Mouse (Mus musculus): ENCODE results near the gene Gm10447. TPM values are rescaled to one million over a fixed set of nuclear protein-coding genes. Genes with fewer than 3 reads are reported as not detected.

Gene Gm10447
- polyA plus RNA-seq, 1 experiment from 2014 or later: not detected

- no peak overlapping the region for H3K27ac ChIP-seq (ENCODE audit: low read depth, low read length)
- no peak overlapping the region for H3K4me3 ChIP-seq (ENCODE audit: low read length)
- no peak for ATAC-seq (ENCODE audit: low FRiP score, low TSS enrichment)
- H3K27me3 ChIP-seq (ENCODE audit: control insufficient read depth, insufficient read depth, low read length): peaks cover 47% of the 10 kb centered on the region
- WGBS: 78% methylated on average over 4 of the region's 4 CpGs
- H3K36me3 ChIP-seq (ENCODE audit: control insufficient read depth, insufficient read depth, low read length): no peaks in the 10 kb centered on the region
- H3K9me3 ChIP-seq (ENCODE audit: control insufficient read depth, low read length): peaks cover 5% of the 10 kb centered on the region; the same call in 1 of the 2 replicates
- H3K4me2 ChIP-seq (replicated peaks; ENCODE audit: low read depth, low read length): no peak overlapping the region
- peaks cover 9% of the 10 kb centered on the region; the same call in 1 of the 2 replicates for H3K4me1 ChIP-seq (ENCODE audit: control insufficient read depth, insufficient read depth, low read length)
- no peak overlapping the region for H3K9ac ChIP-seq (ENCODE audit: low read depth, low read length)
Observed at GRCm38 (mm10) chr11:53481088-53481730, 24.3 kb upstream of the Gm10447 start.

GRCm38 (mm10) chr11:53479783-53480301, 22.9 kb upstream of the Gm10447 start, which contains the start of the genes Gm9945 and Sowaha:
TSS of gene Gm9945 (plus strand) at chr11:53480166.
TSS of gene Sowaha (minus strand) at chr11:53480274.
- H3K27me3 ChIP-seq (ENCODE audit: control insufficient read depth, insufficient read depth, low read length): peaks cover 47% of the 10 kb centered on the region
- H3K4me2 ChIP-seq (replicated peaks; ENCODE audit: low read depth, low read length): peak within 1 kb of the TSS; percentile 67
- no peaks in the 10 kb centered on the region for H3K36me3 ChIP-seq (ENCODE audit: control insufficient read depth, insufficient read depth, low read length)
- peak within 1 kb of the TSS; percentile 42 for H3K4me3 ChIP-seq (ENCODE audit: low read length)
- ATAC-seq (ENCODE audit: low FRiP score, low TSS enrichment): peak; percentile 66
- H3K27ac ChIP-seq (ENCODE audit: low read depth, low read length): no peak within 1 kb of the TSS
- H3K9ac ChIP-seq (ENCODE audit: low read depth, low read length): peak within 1 kb of the TSS; percentile 50
- H3K4me1 ChIP-seq (ENCODE audit: control insufficient read depth, insufficient read depth, low read length): peaks cover 9% of the 10 kb centered on the region; the same call in 1 of the 2 replicates
- 2% methylated on average over 40 of the region's 40 CpGs for WGBS
- H3K9me3 ChIP-seq (ENCODE audit: control insufficient read depth, low read length): peaks cover 5% of the 10 kb centered on the region; the same call in 1 of the 2 replicates

DNA sequence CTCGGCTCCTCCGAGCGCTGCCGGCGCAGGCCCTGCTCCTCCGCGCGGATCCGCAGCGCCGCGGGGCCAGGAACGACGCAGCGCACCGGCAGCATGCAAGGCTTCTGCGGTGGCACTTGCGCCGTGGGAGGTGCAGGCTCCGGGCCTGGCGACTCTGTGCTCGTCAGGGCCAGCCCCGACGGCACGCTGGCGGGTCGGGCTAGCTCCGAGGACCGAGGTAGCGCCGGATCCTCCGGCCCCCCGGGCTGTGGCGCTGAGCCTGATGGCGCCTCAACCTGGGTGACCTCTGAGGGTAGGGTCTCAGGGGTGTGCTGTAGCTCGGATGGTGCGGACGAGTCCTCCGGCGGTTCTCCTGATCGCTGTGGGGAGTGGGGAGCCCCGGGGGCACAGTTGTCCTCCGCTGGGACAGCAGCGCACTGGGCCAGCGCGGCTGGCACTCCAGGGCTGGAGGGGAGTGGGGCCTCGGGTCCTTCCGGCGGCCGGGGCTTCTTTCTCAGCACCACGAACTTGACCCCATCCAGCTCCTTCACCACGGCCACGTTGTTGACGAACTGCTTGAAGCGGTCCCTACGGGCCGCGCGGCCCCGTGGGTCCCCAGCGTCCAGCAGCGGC, 22.4 kb upstream of the Gm10447 start:
- 2% methylated on average over 43 of the region's 62 CpGs for WGBS
- H3K27me3 ChIP-seq (ENCODE audit: control insufficient read depth, insufficient read depth, low read length): peaks cover 47% of the 10 kb centered on the region
- H3K4me1 ChIP-seq (ENCODE audit: control insufficient read depth, insufficient read depth, low read length): peaks cover 9% of the 10 kb centered on the region; the same call in 1 of the 2 replicates
- peak overlapping the region; percentile 67 for H3K4me2 ChIP-seq (replicated peaks; ENCODE audit: low read depth, low read length)
- no peaks in the 10 kb centered on the region for H3K36me3 ChIP-seq (ENCODE audit: control insufficient read depth, insufficient read depth, low read length)
- peaks cover 5% of the 10 kb centered on the region; the same call in 1 of the 2 replicates for H3K9me3 ChIP-seq (ENCODE audit: control insufficient read depth, low read length)
- peak; percentile 37; the same call in 1 of the 2 replicates for ATAC-seq (ENCODE audit: low FRiP score, low TSS enrichment)
- peak overlapping the region; percentile 50 for H3K9ac ChIP-seq (ENCODE audit: low read depth, low read length)
- no peak overlapping the region for H3K27ac ChIP-seq (ENCODE audit: low read depth, low read length)
- peak overlapping the region; percentile 42 for H3K4me3 ChIP-seq (ENCODE audit: low read length)

GRCm38 (mm10) chr11:53478383-53479170, 21.7 kb upstream of the Gm10447 start:
- Histone ChIP-seq H3K4me1 (ENCODE audit: control insufficient read depth, insufficient read depth, low read length) (peaks cover 9% of the 10 kb centered on the region; the same call in 1 of the 2 replicates), H3K9ac (ENCODE audit: low read depth, low read length) (peak overlapping the region; percentile 50), H3K4me3 (ENCODE audit: low read length) (peak overlapping the region; percentile 42), H3K9me3 (ENCODE audit: control insufficient read depth, low read length) (peaks cover 5% of the 10 kb centered on the region; the same call in 1 of the 2 replicates), H3K27me3 (ENCODE audit: control insufficient read depth, insufficient read depth, low read length) (peaks cover 48% of the 10 kb centered on the region), H3K4me2 (replicated peaks; ENCODE audit: low read depth, low read length) (peak overlapping the region; percentile 67), H3K36me3 (ENCODE audit: control insufficient read depth, insufficient read depth, low read length) (no peaks in the 10 kb centered on the region), H3K27ac (ENCODE audit: low read depth, low read length) (no peak overlapping the region)
- peak; percentile 71 for ATAC-seq (ENCODE audit: low FRiP score, low TSS enrichment)
- 5% methylated on average over 79 of the region's 79 CpGs for WGBS

GRCm38 (mm10) chr11:53477833-53478232, 20.9 kb upstream of the Gm10447 start:
- ATAC-seq (ENCODE audit: low FRiP score, low TSS enrichment): no peak
- no peak overlapping the region for H3K4me3 ChIP-seq (ENCODE audit: low read length)
- WGBS: 30% methylated on average over 7 of the region's 7 CpGs
- no peak overlapping the region for H3K9ac ChIP-seq (ENCODE audit: low read depth, low read length)
- H3K4me1 ChIP-seq (ENCODE audit: control insufficient read depth, insufficient read depth, low read length): peaks cover 9% of the 10 kb centered on the region; the same call in 1 of the 2 replicates
- peaks cover 50% of the 10 kb centered on the region for H3K27me3 ChIP-seq (ENCODE audit: control insufficient read depth, insufficient read depth, low read length)
- no peak overlapping the region for H3K4me2 ChIP-seq (replicated peaks; ENCODE audit: low read depth, low read length)
- no peaks in the 10 kb centered on the region for H3K36me3 ChIP-seq (ENCODE audit: control insufficient read depth, insufficient read depth, low read length)
- H3K9me3 ChIP-seq (ENCODE audit: control insufficient read depth, low read length): peaks cover 5% of the 10 kb centered on the region; the same call in 1 of the 2 replicates
- H3K27ac ChIP-seq (ENCODE audit: low read depth, low read length): no peak overlapping the region

DNA sequence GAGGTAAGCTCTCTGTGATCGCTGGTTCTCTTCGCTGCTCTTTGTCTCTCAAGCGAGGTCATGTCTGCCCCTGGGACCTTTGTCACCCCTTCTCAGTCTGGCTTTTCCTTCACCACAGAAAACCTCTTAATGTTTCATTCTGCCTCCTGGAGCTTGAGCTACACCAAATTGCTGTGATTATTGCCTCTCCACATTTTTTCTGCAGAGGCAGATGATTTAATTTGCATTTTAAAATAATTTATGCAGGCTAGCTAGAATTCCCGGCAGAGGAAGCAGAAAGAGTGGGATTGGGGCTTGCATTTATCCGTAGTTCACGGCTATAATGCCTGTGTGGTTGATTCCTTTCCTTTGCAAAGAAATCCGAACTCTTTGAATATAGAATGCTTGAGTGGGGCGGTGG, 18.7 kb upstream of the Gm10447 start:
- no peak overlapping the region for H3K4me3 ChIP-seq (ENCODE audit: low read length)
- H3K4me2 ChIP-seq (replicated peaks; ENCODE audit: low read depth, low read length): no peak overlapping the region
- ATAC-seq (ENCODE audit: low FRiP score, low TSS enrichment): no peak
- peaks cover 13% of the 10 kb centered on the region; the same call in 1 of the 2 replicates for H3K4me1 ChIP-seq (ENCODE audit: control insufficient read depth, insufficient read depth, low read length)
- H3K9ac ChIP-seq (ENCODE audit: low read depth, low read length): no peak overlapping the region
- H3K36me3 ChIP-seq (ENCODE audit: control insufficient read depth, insufficient read depth, low read length): no peaks in the 10 kb centered on the region
- H3K27ac ChIP-seq (ENCODE audit: low read depth, low read length): no peak overlapping the region
- peaks cover 48% of the 10 kb centered on the region for H3K27me3 ChIP-seq (ENCODE audit: control insufficient read depth, insufficient read depth, low read length)
- WGBS: 32% methylated on average over 8 of the region's 8 CpGs
- H3K9me3 ChIP-seq (ENCODE audit: control insufficient read depth, low read length): peaks cover 5% of the 10 kb centered on the region; the same call in 1 of the 2 replicates

GRCm38 (mm10) chr11:53472709-53473108, 15.8 kb upstream of the Gm10447 start:
- Histone ChIP-seq H3K4me2 (replicated peaks; ENCODE audit: low read depth, low read length) (no peak overlapping the region), H3K36me3 (ENCODE audit: control insufficient read depth, insufficient read depth, low read length) (no peaks in the 10 kb centered on the region), H3K9ac (ENCODE audit: low read depth, low read length) (no peak overlapping the region), H3K4me1 (ENCODE audit: control insufficient read depth, insufficient read depth, low read length) (peaks cover 5% of the 10 kb centered on the region; the same call in 1 of the 2 replicates), H3K9me3 (ENCODE audit: control insufficient read depth, low read length) (no peaks in the 10 kb centered on the region), H3K4me3 (ENCODE audit: low read length) (no peak overlapping the region), H3K27me3 (ENCODE audit: control insufficient read depth, insufficient read depth, low read length) (peaks cover 24% of the 10 kb centered on the region), H3K27ac (ENCODE audit: low read depth, low read length) (no peak overlapping the region)
- no peak for ATAC-seq (ENCODE audit: low FRiP score, low TSS enrichment)
- WGBS: 83% methylated on average over 3 of the region's 3 CpGs

DNA sequence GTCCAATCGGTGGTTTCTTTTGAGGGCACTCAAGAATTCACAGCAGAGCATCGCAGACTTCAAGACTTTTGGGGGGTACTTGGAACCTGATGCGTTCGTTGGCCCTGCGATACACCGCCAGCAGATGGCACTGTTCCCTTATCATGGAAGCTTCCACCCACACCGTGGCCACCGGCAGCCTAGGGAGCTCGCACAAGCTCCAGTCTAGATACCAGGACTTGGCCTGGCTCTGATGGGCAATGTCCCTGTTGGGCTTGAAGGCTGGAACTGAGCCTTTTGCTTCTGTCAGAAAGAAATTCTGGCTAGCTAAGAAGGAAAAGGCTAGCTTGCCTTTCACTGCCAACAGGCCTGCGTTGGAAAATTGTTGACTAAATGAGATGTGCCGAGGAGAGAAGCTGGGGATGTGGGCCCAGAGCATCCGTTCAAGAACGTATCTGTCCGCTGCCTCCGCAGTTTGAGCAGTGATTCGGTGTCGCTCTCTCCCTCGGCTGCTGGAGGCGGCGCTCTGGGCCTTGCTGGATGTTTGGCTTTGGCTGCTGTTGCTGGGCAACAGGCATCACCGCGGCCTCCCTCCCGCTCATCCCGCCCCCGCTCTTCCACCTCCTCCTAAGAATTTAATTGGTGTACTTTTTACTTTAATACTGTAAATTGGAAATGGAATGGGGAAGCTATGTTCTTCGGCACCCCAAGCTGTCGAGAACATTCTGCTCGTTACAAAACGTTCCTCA, 13.2 kb upstream of the Gm10447 start, which contains the start of gene Gm9837:
Gene Gm9837, minus strand, starts transcription at position 512 of the 728 bp plus-strand sequence.
- no peak; the same call in 1 of the 2 replicates for ATAC-seq (ENCODE audit: low FRiP score, low TSS enrichment)
- Histone ChIP-seq H3K27ac (ENCODE audit: low read depth, low read length) (no peak within 1 kb of the TSS), H3K4me2 (replicated peaks; ENCODE audit: low read depth, low read length) (peak within 1 kb of the TSS; percentile 41), H3K9ac (ENCODE audit: low read depth, low read length) (peak within 1 kb of the TSS; percentile 31; the same call in 1 of the 2 replicates), H3K9me3 (ENCODE audit: control insufficient read depth, low read length) (no peaks in the 10 kb centered on the region), H3K36me3 (ENCODE audit: control insufficient read depth, insufficient read depth, low read length) (no peaks in the 10 kb centered on the region), H3K4me3 (ENCODE audit: low read length) (peak within 1 kb of the TSS; percentile 12; the same call in 1 of the 2 replicates), H3K27me3 (ENCODE audit: control insufficient read depth, insufficient read depth, low read length) (peaks cover 37% of the 10 kb centered on the region), H3K4me1 (ENCODE audit: control insufficient read depth, insufficient read depth, low read length) (peaks cover 5% of the 10 kb centered on the region; the same call in 1 of the 2 replicates)
- 5% methylated on average over 29 of the region's 29 CpGs for WGBS
